Mouse (Mus musculus) 416B (cell line): ENCODE results near the gene Slc25a22.

Experiments used
- DNase-seq: peaks from one replicate; pipeline ENCODE4 v3.0.0; 2011; ENCODE audit warnings: low read depth

Gene Slc25a22

GRCm38 (mm10) chr7:141435129-141435855, 2.4 kb downstream of the Slc25a22 start:
- DNase-seq: peak; percentile 77

GRCm38 (mm10) chr7:141434464-141434863, 3.2 kb downstream of the Slc25a22 start:
- DNase-seq: no peak

GRCm38 (mm10) chr7:141433517-141434400, 3.9 kb downstream of the Slc25a22 start:
- DNase-seq: no peak

- no peak for DNase-seq
These were observed 4.8 kb downstream of the Slc25a22 start for GRCm38 (mm10) chr7:141432741-141433516.

GRCm38 (mm10) chr7:141432186-141432611, 5.5 kb downstream of the Slc25a22 start:
- no peak for DNase-seq

- no peak for DNase-seq
These were observed 6.1 kb downstream of the Slc25a22 start for GRCm38 (mm10) chr7:141431434-141432185.

- DNase-seq: no peak
These were observed 7.0 kb downstream of the Slc25a22 start for GRCm38 (mm10) chr7:141430585-141431240.

- DNase-seq: no peak
These were observed 7.7 kb downstream of the Slc25a22 start for GRCm38 (mm10) chr7:141429840-141430584.

- no peak for DNase-seq
These were observed 8.4 kb downstream of the Slc25a22 start, which contains the start of gene Cend1 for GRCm38 (mm10) chr7:141429310-141429709. Gene Cend1 (minus strand): TSS chr7:141429491.

GRCm38 (mm10) chr7:141428701-141429100, 9.0 kb downstream of the Slc25a22 start:
- no peak for DNase-seq

GRCm38 (mm10) chr7:141426948-141427730, 10.6 kb downstream of the Slc25a22 start:
- no peak for DNase-seq

GRCm38 (mm10) chr7:141423811-141424210, 13.9 kb downstream of the Slc25a22 start:
- no peak for DNase-seq

- no peak for DNase-seq
These were observed 17.5 kb downstream of the Slc25a22 start for GRCm38 (mm10) chr7:141420030-141420702.

- peak; percentile 60 for DNase-seq
These were observed 18.7 kb downstream of the Slc25a22 start for GRCm38 (mm10) chr7:141418970-141419369.

- peak; percentile 33 for DNase-seq
These were observed 19.7 kb downstream of the Slc25a22 start for GRCm38 (mm10) chr7:141417731-141418681.

- DNase-seq: peak; percentile 17
These were observed 21.4 kb downstream of the Slc25a22 start for GRCm38 (mm10) chr7:141416144-141416841.
